Mouse (Mus musculus) retina, postnatal 1 day (tissue): ENCODE results near the gene Ap3d1.

Source experiments
- DNase-seq: peaks from one replicate; pipeline ENCODE4 v3.0.0-alpha.2; 2012

Gene Ap3d1

GRCm38 (mm10) chr10:80742180-80742978, at the start of gene Ap3d1:
Gene Ap3d1, minus strand, starts transcription at chr10:80742264.
- DNase-seq: peak; percentile 100

GRCm38 (mm10) chr10:80791476-80792174, 49.6 kb upstream of the Ap3d1 start:
- no peak for DNase-seq

DNA sequence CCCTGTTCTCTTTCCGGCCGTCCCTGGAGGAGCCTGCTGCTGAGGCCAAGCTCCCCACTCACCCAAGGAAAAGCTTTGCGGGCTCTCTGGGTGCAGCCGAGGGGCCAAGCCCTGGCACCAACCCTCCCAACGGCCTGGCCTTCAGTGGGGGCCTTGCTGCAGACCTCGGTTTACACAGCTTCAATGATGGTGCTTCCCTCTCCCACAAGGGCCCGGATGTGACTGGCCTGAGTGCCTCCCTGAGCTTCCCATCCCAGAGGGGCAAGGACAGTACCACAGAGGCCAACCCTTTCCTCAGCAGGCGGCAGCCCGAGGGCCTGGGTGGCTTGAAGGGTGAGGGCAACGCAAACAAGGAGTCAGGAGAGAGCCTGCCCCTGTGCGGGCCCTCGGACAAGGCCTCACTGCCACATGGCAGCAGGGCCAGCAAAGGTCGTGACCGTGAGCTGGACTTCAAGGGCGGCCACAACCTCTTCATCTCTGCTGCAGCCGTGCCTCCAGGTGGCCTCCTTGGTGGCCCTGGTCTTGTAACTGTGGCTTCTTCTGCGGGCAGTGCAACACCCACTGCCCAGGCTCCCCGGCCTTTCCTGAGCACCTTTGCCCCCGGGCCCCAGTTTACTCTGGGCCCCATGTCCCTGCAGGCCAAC, 48.8 kb upstream of the Ap3d1 start:
- no peak for DNase-seq

GRCm38 (mm10) chr10:80787517-80787916, 45.5 kb upstream of the Ap3d1 start:
- no peak for DNase-seq

DNA sequence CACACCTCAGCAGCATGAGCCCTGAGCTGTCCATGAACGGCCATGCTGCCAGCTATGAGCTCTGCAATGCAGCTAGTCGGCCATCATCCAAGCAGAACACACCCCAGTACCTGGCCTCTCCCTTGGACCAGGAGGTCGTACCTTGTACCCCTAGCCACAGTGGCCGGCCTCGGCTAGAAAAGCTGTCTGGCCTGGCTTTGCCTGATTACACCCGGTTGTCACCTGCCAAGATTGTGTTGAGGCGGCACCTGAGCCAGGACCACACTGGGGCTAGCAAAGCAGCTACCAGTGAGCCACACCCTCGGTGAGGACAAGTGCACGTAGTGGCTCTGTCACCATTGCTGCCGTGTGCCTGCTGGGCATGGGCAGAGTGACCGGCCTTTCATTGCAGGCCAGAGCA, 43.9 kb upstream of the Ap3d1 start:
- DNase-seq: no peak

DNA sequence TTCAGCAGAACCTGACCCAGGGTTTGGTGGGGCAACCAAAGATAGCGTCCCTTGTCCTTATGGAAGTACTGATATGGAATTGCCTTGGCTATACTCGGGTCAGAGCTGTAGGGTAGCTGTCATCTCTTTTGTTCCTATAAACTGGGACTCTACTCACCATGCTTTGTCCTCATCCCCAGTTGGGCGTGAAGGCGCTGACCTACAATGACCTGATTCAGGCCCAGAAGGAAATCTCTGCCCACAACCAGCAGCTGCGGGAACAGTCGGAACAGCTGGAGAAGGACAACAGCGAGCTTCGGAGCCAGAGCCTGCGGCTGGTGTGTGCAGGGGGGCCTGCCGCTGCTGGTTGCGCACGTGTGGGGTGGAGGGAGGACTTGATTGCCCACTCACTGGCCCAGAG, 42.8 kb upstream of the Ap3d1 start:
- no peak for DNase-seq

- no peak for DNase-seq
Measured at GRCm38 (mm10) chr10:80784302-80784701, 42.2 kb upstream of the Ap3d1 start.

DNA sequence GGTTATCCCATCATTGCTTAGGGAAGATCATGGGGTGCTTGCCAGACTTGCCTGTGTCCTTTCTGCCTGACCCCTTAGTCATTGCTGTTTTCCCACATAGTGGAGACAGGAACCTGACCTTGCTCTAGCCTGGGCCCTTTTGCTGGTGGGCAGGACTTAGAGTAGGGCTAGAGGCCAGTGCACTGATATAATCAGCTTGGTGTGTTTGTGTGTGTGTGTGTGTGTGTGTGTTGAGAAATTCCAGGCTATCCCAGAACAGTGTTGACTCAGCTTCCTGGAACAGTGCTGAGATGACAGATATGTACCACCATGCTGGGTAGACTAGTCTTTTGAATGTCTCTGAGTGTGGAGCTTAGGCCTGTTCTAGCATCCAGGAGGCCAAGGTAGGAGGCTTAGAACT, 37.5 kb upstream of the Ap3d1 start:
- DNase-seq: no peak

DNA sequence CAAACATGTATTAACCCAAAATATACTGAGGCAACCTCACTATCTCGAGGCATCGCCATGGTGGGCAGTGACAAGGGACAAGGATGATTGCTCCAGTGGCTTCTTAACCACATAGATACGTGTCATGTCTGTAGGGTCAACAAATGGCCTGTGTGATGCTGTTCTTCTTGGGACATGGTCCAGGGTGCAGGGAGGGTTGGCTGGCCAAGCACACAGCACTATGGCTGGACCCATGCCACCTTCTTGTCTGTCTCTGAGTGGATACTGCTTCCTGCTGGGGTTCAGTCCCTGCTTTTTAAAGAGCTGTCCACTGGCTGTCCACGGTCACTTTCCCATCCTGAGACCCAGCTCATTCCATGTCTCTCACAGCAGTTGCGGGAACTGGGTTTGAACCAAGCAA, 35.1 kb upstream of the Ap3d1 start:
- no peak for DNase-seq

- no peak for DNase-seq
Measured at GRCm38 (mm10) chr10:80776358-80776869, 34.4 kb upstream of the Ap3d1 start.

GRCm38 (mm10) chr10:80775731-80776130, 33.7 kb upstream of the Ap3d1 start:
- no peak for DNase-seq

- no peak for DNase-seq
Measured at GRCm38 (mm10) chr10:80774981-80775380, 32.9 kb upstream of the Ap3d1 start.

GRCm38 (mm10) chr10:80774549-80774948, 32.5 kb upstream of the Ap3d1 start:
- peak; percentile 83 for DNase-seq

- DNase-seq: no peak
Measured at GRCm38 (mm10) chr10:80773816-80774215, 31.8 kb upstream of the Ap3d1 start.

- DNase-seq: no peak
Measured at GRCm38 (mm10) chr10:80768365-80768764, 26.3 kb upstream of the Ap3d1 start.

- DNase-seq: no peak
Measured at GRCm38 (mm10) chr10:80766161-80766815, 24.2 kb upstream of the Ap3d1 start.

- no peak for DNase-seq
Measured at GRCm38 (mm10) chr10:80765746-80766145, 23.7 kb upstream of the Ap3d1 start.

GRCm38 (mm10) chr10:80763502-80763901, 21.4 kb upstream of the Ap3d1 start:
- DNase-seq: no peak

- no peak for DNase-seq
Measured at GRCm38 (mm10) chr10:80761821-80762220, 19.8 kb upstream of the Ap3d1 start.

- DNase-seq: no peak
Measured at GRCm38 (mm10) chr10:80760596-80761524, 18.8 kb upstream of the Ap3d1 start.

DNA sequence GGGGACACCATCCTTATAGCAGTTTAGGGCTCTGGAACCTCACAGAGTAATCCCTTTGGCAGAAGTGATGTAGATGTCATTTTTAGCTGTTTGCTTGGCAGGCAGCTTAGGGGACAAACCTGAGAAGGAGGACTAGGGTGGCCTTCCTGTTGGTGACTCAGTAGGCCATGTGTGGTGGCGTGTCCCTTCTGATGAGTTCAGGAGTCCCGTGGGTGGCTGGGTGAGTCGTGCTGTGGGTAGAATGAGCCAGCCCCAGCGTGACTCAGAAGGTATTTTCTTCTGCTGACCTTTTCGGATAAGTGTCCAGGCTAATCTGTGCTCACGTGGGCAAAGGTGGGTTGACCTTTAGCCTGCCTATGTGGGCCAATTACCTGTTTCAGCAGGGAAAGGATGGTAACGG, 16.6 kb upstream of the Ap3d1 start:
- DNase-seq: no peak

- DNase-seq: peak; percentile 57
Measured at GRCm38 (mm10) chr10:80757717-80758116, 15.7 kb upstream of the Ap3d1 start.
